Mouse (Mus musculus) ZHBTc4 (cell line): ENCODE measurements around the gene Sh3rf1.
A peak's percentile ranks its signal among the peaks of the same experiment; 100 is the strongest.

ENCODE experiments used
- DNase-seq: peaks from one replicate; pipeline ENCODE4 v3.0.0-alpha.2; 2011; ENCODE audit warnings: low read depth, low spot score

Sh3rf1 gene

DNA sequence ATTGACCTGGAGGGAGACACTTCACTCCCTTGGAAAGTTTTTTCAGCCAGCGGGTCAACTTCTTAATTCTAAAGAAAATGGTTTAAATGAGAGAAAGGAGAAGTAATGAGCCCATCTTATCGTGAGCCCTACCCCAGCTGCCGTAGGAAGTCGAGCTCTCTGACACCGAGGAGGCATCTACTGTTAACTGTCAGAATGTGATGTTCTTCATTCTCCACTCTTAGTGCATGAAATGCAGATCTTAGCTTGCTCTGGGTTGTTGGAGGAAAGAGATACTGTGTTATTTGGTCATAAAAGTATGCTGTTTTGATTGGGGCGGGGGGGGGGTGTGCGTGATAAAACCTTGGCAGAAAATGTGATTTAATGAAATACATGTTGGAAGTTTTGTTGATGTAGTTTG is 62.7 kb downstream of the Sh3rf1 start:
- no peak for DNase-seq

DNA sequence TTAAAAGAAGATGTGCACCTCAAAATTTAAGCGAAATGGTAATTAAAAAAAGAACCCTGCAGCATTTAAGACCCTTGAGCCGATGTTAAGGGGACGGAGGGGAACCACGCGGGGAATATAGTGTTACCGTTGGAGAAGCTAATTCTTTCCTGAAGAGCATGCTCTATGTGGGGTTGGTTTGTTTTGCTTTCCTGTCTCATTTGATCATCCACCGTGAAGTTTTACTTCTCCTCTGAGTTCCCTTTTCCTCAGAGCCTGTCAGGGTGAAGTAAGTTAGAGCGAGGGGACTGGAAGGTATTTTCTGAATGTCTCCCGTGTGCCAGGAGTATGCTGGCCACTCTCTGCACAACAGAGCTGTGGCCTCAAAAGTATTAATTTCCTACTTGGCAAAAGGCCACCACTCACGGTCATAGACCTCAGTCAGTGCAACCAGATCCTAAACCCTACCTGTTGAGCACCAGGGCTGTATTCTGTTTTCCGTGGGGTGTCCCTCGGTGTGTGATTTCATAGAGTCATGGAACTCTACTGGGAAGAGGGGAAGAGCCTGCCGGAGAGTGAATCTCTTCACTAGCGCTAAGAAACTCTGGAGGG is 63.2 kb downstream of the Sh3rf1 start:
- no peak for DNase-seq

DNA sequence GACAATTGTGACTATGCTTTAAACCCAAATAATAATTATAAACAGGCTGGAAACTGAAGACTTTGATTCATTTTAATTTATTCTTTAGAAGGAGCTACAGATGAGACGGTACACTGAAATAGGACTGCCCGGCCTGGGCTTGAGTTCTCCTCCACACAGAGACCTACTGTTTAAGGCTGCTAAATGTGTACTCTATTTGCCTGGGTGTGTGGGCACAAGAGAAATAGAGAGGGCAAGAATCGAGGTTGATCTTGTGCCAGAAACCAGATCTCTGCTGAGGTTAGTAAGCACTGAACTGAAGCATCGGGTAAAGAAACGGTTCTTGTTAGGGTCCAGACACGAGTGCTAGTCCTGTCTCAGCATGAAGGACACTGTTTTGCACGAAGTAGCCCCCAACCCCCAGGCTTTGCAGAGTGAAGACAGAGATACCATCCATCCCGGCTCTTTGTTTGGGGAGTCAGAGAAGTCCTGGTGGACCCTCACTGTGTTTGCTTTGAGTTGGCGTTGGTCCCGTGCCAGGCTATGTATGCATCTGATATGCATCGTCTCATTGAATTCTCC is 64.4 kb downstream of the Sh3rf1 start:
- DNase-seq: no peak

DNA sequence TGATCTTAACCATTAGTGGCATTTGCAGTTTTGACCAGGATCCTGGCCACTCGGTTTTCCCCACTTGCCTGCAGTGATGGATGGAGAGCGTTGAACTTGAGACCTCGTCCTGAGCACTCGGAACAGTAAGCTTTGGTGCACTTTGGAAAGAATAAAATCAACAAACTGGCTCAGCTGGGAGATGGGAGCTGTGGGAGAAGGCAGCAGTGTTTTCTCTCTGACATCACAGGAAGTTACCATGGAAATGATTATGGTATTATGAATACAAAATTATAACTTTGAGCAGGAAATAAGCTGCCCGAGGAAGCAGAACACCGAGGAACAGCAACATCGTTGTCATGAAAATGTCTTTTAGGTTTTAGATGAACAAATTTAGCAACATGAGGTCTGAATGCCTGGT is 65.0 kb downstream of the Sh3rf1 start:
- DNase-seq: no peak

DNA sequence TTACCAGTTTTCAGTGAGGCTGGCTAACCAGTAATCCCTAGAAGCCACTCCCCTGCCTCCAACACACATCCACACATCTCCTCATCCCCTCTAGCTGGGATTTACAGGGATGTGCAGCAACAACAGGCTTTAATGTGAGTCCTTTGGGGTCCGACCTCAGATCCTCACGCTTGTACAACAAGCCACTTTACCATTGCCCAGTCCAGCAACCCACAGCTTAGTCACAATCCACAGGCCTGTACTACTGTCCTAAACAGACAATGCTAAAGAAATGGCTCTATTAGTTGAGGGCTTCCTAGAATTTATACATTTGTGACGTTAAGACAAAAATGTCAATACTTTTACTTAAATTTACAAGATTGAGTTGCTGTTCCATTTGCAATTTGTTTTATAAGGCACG is 71.4 kb downstream of the Sh3rf1 start:
- DNase-seq: no peak

- peak; percentile 47 for DNase-seq
Measured at GRCm38 (mm10) chr8:61295441-61295840, 71.8 kb downstream of the Sh3rf1 start.

DNA sequence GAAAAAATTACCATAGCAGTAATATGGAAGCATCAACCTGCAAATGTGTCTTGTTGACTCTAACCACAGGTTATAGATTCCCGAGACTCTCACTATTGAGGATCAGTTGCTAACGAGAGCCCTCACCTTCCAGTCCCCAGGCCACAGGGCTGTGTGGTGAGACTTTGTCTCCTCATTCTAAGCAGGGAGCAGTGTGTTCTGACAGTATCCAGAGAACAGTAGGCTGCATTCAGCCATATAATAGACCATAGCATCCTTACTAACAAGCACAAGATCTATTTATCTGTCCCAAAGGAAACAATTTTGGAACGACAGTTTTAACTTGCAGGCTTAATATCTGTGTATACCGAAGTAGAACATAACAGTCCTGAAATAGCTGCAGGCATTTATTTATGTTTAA is 75.2 kb downstream of the Sh3rf1 start:
- DNase-seq: no peak

DNA sequence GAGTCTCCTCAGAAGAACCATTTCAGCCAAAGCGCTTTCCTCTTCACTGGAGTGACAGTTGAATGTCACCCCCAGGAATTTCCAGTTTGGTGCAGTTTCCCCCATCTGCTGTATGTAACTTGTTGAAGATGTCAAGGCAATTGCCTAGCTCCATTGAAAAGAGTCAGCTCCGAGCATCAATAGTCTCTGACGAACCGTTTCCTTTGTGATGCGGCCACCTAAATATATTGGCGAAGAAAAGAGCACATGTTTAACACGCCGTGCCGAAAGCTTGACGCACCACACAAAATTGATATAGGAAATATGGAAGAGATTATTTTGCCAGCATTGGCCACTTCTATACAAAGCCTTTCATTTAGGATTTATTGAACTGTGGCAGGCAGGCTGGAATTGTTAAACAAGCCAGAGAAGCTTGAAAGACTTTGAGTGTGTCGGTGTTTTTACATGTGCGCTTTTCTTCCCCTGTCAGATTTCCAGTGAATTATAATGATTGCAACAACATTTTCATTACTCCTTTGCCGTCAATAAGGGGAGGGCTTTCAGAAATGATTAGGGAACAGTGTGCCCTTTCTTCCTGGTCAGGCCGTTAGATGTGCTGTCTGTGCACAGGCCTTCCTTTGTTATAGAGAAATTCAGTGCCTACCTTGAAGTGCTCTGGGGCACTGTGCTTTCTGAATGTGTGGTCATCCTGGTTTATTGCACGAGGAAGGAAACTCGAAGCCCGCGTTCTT is 77.8 kb downstream of the Sh3rf1 start:
- no peak for DNase-seq

DNA sequence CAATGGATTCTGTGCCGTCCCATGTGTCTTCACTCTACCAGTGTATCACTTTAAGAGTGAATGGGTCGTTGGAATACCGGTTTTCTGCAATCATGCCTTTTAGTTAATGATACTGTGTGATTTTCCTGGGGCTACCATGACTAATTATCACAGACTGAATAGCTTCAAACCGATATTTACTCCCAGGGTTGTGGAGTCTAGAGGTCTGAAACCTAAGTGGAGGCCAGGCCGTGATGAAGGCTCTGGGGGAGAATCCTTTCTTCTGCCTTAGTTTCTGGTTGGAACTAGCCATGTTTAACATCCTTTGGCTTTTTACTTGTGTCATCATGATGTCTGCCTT is 78.3 kb downstream of the Sh3rf1 start:
- no peak for DNase-seq

DNA sequence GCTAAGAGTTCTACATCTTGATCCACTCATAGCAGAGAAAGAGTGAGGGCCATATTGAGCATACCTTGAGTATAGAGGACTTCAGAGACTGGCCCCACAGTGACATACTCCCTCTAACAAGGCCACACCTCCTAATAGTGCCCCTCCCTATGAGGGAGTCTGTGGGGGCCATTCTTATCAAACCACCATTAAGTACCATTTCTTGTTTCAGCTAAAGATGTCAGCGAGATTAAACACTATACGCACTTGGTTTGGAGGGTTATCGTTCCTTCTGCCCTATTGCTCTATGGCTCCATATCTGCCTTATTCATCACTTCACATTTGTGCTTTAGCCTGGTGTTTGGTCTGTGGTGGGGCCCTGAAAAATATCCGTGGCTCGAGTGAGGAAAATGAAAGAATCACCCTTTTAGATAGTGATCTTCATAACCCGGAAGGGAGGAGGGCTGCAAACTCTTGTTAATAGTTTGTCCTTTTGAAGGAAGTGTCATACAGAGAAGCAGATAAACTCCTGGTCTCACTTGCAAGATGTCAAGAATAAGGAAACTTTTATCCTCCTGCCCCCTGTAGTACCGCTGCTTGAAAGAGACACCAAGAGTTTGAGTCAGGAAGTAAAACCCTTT is 81.9 kb downstream of the Sh3rf1 start:
- no peak for DNase-seq

- DNase-seq: no peak
Measured at GRCm38 (mm10) chr8:61306501-61307112, 82.9 kb downstream of the Sh3rf1 start.

GRCm38 (mm10) chr8:61308896-61309295 is 85.2 kb downstream of the Sh3rf1 start:
- peak; percentile 72 for DNase-seq

- peak; percentile 39 for DNase-seq
Measured at GRCm38 (mm10) chr8:61309530-61310402, 86.1 kb downstream of the Sh3rf1 start.

DNA sequence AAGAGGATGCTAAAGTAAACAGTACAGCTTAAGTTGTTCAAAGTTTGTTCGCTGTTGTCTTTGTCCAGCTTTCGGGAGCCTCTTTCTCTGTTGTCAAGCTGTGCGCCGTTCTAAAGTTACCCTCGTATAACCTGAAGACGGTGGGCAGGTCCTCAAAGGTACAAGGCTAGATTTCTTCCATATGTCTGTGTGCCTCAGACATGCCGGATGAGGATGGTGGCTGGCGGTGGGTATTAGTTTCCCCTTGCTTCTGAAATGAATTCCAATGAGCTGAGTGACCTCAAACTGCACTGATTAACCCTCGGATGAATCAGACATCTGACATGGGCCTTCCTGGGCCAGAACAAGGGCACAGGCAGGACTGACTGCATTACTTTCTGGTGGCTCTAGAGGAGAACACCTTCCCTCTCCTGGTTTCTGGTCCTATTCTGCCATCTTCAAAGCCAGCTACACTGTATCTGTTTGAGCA is 86.8 kb downstream of the Sh3rf1 start:
- no peak for DNase-seq

- no peak for DNase-seq
Measured at GRCm38 (mm10) chr8:61313016-61313415, 89.3 kb downstream of the Sh3rf1 start.

DNA sequence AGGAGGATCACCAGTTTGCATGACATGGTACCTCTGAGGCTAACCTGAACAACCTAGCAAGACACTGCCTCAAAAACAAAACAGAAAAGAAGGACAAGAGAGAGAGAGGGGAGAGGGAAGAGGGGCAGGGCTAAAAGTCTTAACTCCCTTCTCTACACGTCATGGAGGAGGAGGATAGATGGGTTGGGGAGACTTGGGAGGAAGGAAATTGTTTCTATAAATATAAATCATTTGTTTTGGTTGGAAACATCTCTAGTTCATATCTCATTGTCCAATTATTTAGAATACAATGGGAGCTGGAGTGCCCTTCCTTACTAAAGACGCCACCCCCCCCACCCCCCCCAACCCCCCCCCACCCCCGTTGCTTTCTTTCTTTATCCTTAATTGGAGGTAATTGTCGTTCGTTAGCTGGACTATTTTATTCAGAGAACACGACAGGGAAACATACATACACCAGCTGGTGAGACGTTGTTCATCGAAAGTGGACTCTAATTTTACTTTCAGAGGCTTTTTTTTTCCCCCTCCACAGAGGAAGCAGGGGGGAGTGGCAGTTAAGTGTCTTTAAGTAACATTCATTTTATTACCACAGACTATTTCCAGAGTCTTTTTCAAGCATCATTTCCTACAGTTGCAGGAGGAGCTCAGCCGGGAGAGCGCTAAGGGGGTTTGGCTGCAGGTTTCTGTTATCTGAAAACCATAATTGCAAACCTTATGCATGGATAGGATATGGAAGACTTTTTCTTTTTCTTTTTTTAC is 92.5 kb downstream of the Sh3rf1 start:
- DNase-seq: no peak

GRCm38 (mm10) chr8:61316813-61317534 is 93.3 kb downstream of the Sh3rf1 start:
- DNase-seq: peak; percentile 59

GRCm38 (mm10) chr8:61317535-61318136 is 94.0 kb downstream of the Sh3rf1 start:
- DNase-seq: no peak

- no peak for DNase-seq
Measured at GRCm38 (mm10) chr8:61321216-61321615, 97.5 kb downstream of the Sh3rf1 start.

DNA sequence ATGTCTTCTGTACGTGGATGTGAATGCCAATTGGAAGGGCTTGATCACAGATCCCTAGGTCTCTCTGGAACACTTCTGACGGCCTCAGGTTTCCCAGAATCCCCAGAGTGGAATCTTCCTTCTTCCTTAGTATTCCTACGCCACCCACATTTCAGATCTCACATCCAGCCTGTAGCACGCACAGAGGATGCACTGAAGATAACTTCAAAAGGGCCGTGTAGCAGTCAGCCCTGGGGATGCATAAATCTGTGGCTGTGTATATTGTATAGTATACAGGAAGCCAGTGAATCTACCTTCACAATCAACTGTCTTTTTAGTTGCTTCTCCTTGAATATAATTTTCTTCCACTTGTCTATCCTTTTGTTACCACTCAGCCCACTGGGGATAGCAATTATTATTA is 98.1 kb downstream of the Sh3rf1 start:
- no peak for DNase-seq
